Mouse (Mus musculus): ENCODE data around the gene Camkk1. TPM values are rescaled to one million over a fixed set of nuclear protein-coding genes. Genes with fewer than 3 reads are reported as not detected.

The Camkk1 gene
- total RNA-seq, 2 experiments from 2014 or later, result 80.5 to 82.7 TPM

Other genes with a start within 250 kb of the Camkk1 start
- 10 to 100 TPM; 14.0 to 17.2 TPM for gene Cyb5d2, start 222.9 kb upstream of the Camkk1 start, total RNA-seq (2021)
- 10 to 100 TPM; 45.5 to 51.1 TPM for gene Zzef1, start 222.8 kb upstream of the Camkk1 start, total RNA-seq (2021)
- 1 to 10 TPM; 7.9 to 8.1 TPM for gene Atp2a3, start 57.8 kb upstream of the Camkk1 start, total RNA-seq (2021)
- under 1 TPM; 0.65 to 0.83 TPM for gene P2rx1, start 19.9 kb upstream of the Camkk1 start, total RNA-seq (2021)
- gene Ncbp3, start 28.8 kb downstream of the Camkk1 start, total RNA-seq (2021), result 1 to 10 TPM; 9.4 to 9.7 TPM
- under 1 TPM; 0.21 to 0.45 TPM for gene Itgae, start 71.6 kb downstream of the Camkk1 start, total RNA-seq (2021)
- under 1 TPM; 0.31 to 0.74 TPM for gene Haspin, start 119.3 kb downstream of the Camkk1 start, total RNA-seq (2021)
- 1 to 10 TPM; 1.8 to 3.0 TPM for gene P2rx5, start 141.4 kb downstream of the Camkk1 start, total RNA-seq (2021)
- 10 to 100 TPM; 60.6 to 61.9 TPM for gene Emc6, start 158.0 kb downstream of the Camkk1 start, total RNA-seq (2021)
- 10 to 100 TPM; 22.1 to 22.9 TPM for gene Tax1bp3, start 158.1 kb downstream of the Camkk1 start, total RNA-seq (2021)
- 10 to 100 TPM; 18.6 to 20.5 TPM for gene Ctns, start 180.0 kb downstream of the Camkk1 start, total RNA-seq (2021)
- 1 to 10 TPM; 3.0 to 3.2 TPM for gene Shpk, start 180.5 kb downstream of the Camkk1 start, total RNA-seq (2021)
- gene Trpv1, start 215.3 kb downstream of the Camkk1 start, total RNA-seq (2021), result not detected
- gene Trpv3, start 248.4 kb downstream of the Camkk1 start, total RNA-seq (2021), result under 1 TPM; 0.41 to 0.55 TPM